Mouse (Mus musculus): ENCODE results near the gene Gm45837. TPM values are rescaled to one million over a fixed set of nuclear protein-coding genes. Genes with fewer than 3 reads are reported as not detected.

Gm45837 gene
- total and polyA plus RNA-seq, 3 experiments, result 1.2 TPM; not detected in 2

- no peak overlapping the region for H3K27ac ChIP-seq (ENCODE audit: control insufficient read depth, low read depth, low read length)
- DNase-seq (ENCODE audit: low read depth, low spot score), result peak; percentile 53
- no peak overlapping the region for H3K4me3 ChIP-seq (ENCODE audit: control insufficient read depth in 1 of 2, insufficient read depth in 1 of 2, low read depth in 2 of 2, low read length in 2 of 2)
- peaks cover 19 to 45% of the 10 kb centered on the region in 2 experiments for H3K4me1 ChIP-seq (ENCODE audit: control insufficient read depth in 1 of 2, insufficient read depth in 2 of 2, low read length in 2 of 2)
- H3K27me3 ChIP-seq (ENCODE audit: control insufficient read depth in 1 of 2, insufficient read depth in 2 of 2, low read length in 2 of 2), result no peaks in the 10 kb centered on the region
- H3K36me3 ChIP-seq (ENCODE audit: control insufficient read depth in 1 of 2, insufficient read depth in 2 of 2, low read length in 2 of 2), result peaks cover 0 to 26% of the 10 kb centered on the region in 2 experiments; a peak in 2 of 4 replicates
- no peaks in the 10 kb centered on the region for H3K9me3 ChIP-seq (replicated peaks; ENCODE audit: insufficient read depth, low read length)
- TF ChIP-seq E2F4 (IDR thresholded peaks at IDR 0.05; ENCODE audit: borderline replicate concordance, low read depth, low read length) (no peak), JUND (IDR thresholded peaks at IDR 0.05; ENCODE audit: low read depth, low read length) (no peak), TBP (IDR thresholded peaks at IDR 0.05; ENCODE audit: low read depth, low read length) (no peak), NRF1 (IDR thresholded peaks at IDR 0.05; ENCODE audit: insufficient read depth, low read depth, low read length, poor library complexity, severe bottlenecking) (no peak), GATA1 (IDR thresholded peaks at IDR 0.05; ENCODE audit: low read depth, low read length) (no peak), MAX (IDR thresholded peaks at IDR 0.05; ENCODE audit: low read length) (no peak), TCF12 (IDR thresholded peaks at IDR 0.05; ENCODE audit: low read depth, low read length) (no peak), GABPA (IDR thresholded peaks at IDR 0.05; ENCODE audit: low read depth, low read length) (no peak), CHD1 (IDR thresholded peaks at IDR 0.05; ENCODE audit: low read depth, low read length) (no peak), BHLHE40 (IDR thresholded peaks at IDR 0.05; ENCODE audit: borderline replicate concordance, low read depth, low read length) (no peak), KAT2A (conservative IDR thresholded peaks at IDR 0.05; ENCODE audit: low read depth, low read length) (no peak), ZMIZ1 (IDR thresholded peaks at IDR 0.05; ENCODE audit: low read depth, low read length) (no peak), USF1 (IDR thresholded peaks at IDR 0.05; ENCODE audit: low read depth, low read length) (no peak), MXI1 (IDR thresholded peaks at IDR 0.05; ENCODE audit: low read depth, low read length) (no peak), MYB (IDR thresholded peaks at IDR 0.05; ENCODE audit: low read depth, low read length) (no peak), HCFC1 (IDR thresholded peaks at IDR 0.05; ENCODE audit: low read depth, low read length) (no peak), ETS1 (IDR thresholded peaks at IDR 0.05; ENCODE audit: low read depth, low read length) (no peak; the same call in 1 of the 2 replicates), ZC3H11A (IDR thresholded peaks at IDR 0.05; ENCODE audit: low read depth, low read length) (no peak), SMC3 (IDR thresholded peaks at IDR 0.05; ENCODE audit: low read depth, low read length) (no peak), NELFE (IDR thresholded peaks at IDR 0.05; ENCODE audit: low read depth, low read length) (no peak)
- no peaks in the 10 kb centered on the region; the same call in 1 of the 2 replicates for H3K79me2 ChIP-seq (ENCODE audit: control insufficient read depth, insufficient read depth, low read length, poor library complexity)
- H3K9ac ChIP-seq (ENCODE audit: control insufficient read depth, low read depth, low read length, poor library complexity, severe bottlenecking), result no peak overlapping the region
These were observed 47.9 kb upstream of the Gm45837 start for GRCm38 (mm10) chr7:101362791-101363191.

- no peaks in the 10 kb centered on the region for H3K27me3 ChIP-seq (ENCODE audit: control insufficient read depth in 1 of 2, insufficient read depth in 2 of 2, low read length in 2 of 2)
- H3K79me2 ChIP-seq (ENCODE audit: control insufficient read depth, insufficient read depth, low read length, poor library complexity), result no peaks in the 10 kb centered on the region; the same call in 1 of the 2 replicates
- H3K9ac ChIP-seq (ENCODE audit: control insufficient read depth, low read depth, low read length, poor library complexity, severe bottlenecking), result no peak overlapping the region
- DNase-seq (ENCODE audit: low read depth, low spot score), result no peak
- H3K4me3 ChIP-seq (ENCODE audit: control insufficient read depth in 1 of 2, insufficient read depth in 1 of 2, low read depth in 2 of 2, low read length in 2 of 2), result no peak overlapping the region
- TF ChIP-seq TBP (IDR thresholded peaks at IDR 0.05; ENCODE audit: low read depth, low read length), result no peak
- no peak for TF ChIP-seq RCOR1 (IDR thresholded peaks at IDR 0.05; ENCODE audit: low read depth, low read length)
- TF ChIP-seq CHD2 (IDR thresholded peaks at IDR 0.05; ENCODE audit: low read length), result no peak
- TF ChIP-seq NRF1 (IDR thresholded peaks at IDR 0.05; ENCODE audit: insufficient read depth, low read depth, low read length, poor library complexity, severe bottlenecking), result no peak
- peaks cover 25 to 54% of the 10 kb centered on the region in 2 experiments for H3K4me1 ChIP-seq (ENCODE audit: control insufficient read depth in 1 of 2, insufficient read depth in 2 of 2, low read length in 2 of 2)
- H3K27ac ChIP-seq (ENCODE audit: control insufficient read depth, low read depth, low read length), result no peak overlapping the region; the same call in 1 of the 2 replicates
- peaks cover 0 to 36% of the 10 kb centered on the region in 2 experiments; a peak in 2 of 4 replicates for H3K36me3 ChIP-seq (ENCODE audit: control insufficient read depth in 1 of 2, insufficient read depth in 2 of 2, low read length in 2 of 2)
- H3K9me3 ChIP-seq (replicated peaks; ENCODE audit: insufficient read depth, low read length), result no peaks in the 10 kb centered on the region
These were observed 46.8 kb upstream of the Gm45837 start for GRCm38 (mm10) chr7:101363914-101364313.

Data from MEL (cell line).